8 mouse cellular contexts compared by ENCODE assay signal in the genomic region with DNA sequence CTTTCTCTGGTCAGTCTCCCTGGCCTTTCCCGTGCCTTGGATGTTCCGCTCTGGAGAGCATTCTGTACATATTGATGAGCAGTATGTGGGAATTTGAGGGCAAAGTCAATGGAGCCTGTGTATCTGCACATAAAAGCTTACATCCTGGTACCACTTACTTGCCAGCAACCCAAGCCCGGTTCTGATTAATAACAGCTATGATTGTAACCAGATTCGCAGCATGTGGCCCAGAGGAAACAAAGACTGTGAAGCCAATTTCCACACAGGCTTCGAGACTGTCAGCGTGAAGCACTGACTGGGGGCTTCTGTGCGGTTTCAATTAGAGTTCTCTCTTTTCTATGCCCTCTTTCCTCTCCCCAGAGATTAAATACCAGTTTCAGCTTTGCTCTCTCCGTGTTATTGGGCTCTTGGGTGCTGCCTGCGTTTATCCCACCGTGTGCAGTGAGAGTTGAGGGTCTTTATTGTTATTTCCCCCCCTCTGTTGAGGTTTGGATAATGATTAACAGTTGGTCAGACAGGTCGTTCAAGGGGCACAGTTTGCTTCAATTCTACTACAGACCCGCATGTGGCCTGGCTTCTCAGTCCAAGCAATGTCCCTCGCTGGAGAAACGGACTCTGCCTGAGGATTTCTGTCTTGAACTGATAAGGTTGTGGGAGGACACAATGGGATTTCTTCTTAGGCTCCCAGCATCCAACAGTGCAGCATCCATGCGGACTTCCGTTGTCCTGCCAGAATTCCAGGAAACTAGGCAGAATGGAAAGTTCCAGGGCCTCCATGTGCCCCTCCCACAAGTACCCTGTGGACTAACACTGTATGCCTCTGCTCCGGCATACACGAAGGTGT.
DNase-seq lines count a peak whose midpoint lies in the region; ATAC-seq and TF ChIP-seq lines count a peak whose summit lies in the region.
"Had no signal": no experiment of that assay in that cellular context is flagged by ENCODE, and none has a peak within 500 bp of the region (broad histone marks: within the 10 kb centered on the region; RNA-seq: fewer than 3 reads in every experiment).

No protein-coding gene starts in this region.

- DNase-seq in layer of hippocampus, adult 2 months (ENCODE audit: low spot score in 2 of 2) = peak; percentile 50 to 54
- peak; percentile 40 for DNase-seq in neural tube, embryonic 11.5 days (ENCODE audit: low spot score)
- no peak for DNase-seq in right cerebral cortex, adult 18-20 months
- DNase-seq in c-Kit-positive CD71-positive TER-119-positive erythroid progenitor cells, embryonic 14.5 days (ENCODE audit: low spot score) = no peak
- DNase-seq in thymus, postnatal 25 days = no peak

- 16% methylated on average over 18 of the region's 18 CpGs for WGBS in embryonic facial prominence, embryonic 12.5 days
- WGBS in hindbrain, embryonic 12.5 days = 35% methylated on average over 18 of the region's 18 CpGs
- 25% methylated on average over 18 of the region's 18 CpGs for WGBS in neural tube, embryonic 11.5 days

- no peak for TF ChIP-seq CTCF in layer of hippocampus, adult 2 months (conservative IDR thresholded peaks at IDR 0.05)

- H3K4me2 ChIP-seq in embryonic facial prominence, embryonic 12.5 days (replicated peaks) = peak overlapping the region; percentile 41
- peak overlapping the region; percentile 22; the same call in 1 of the 2 replicates for H3K4me2 ChIP-seq in hindbrain, embryonic 12.5 days (replicated peaks)
- H3K4me2 ChIP-seq in neural tube, embryonic 11.5 days (ENCODE audit: low read depth) = no peak overlapping the region

- no peaks in the 10 kb centered on the region for H3K27me3 ChIP-seq in embryonic facial prominence, embryonic 12.5 days
- no peaks in the 10 kb centered on the region for H3K27me3 ChIP-seq in hindbrain, embryonic 12.5 days
- no peaks in the 10 kb centered on the region for H3K27me3 ChIP-seq in neural tube, embryonic 11.5 days (ENCODE audit: control insufficient read depth, insufficient read depth, low read length)

- no peaks in the 10 kb centered on the region for H3K9me3 ChIP-seq in embryonic facial prominence, embryonic 12.5 days
- no peaks in the 10 kb centered on the region for H3K9me3 ChIP-seq in hindbrain, embryonic 12.5 days (replicated peaks)
- H3K9me3 ChIP-seq in neural tube, embryonic 11.5 days (ENCODE audit: control insufficient read depth, low read length) = no peaks in the 10 kb centered on the region

- H3K4me3 ChIP-seq in embryonic facial prominence, embryonic 12.5 days = no peak overlapping the region
- H3K4me3 ChIP-seq in hindbrain, embryonic 12.5 days = no peak overlapping the region
- no peak overlapping the region for H3K4me3 ChIP-seq in layer of hippocampus, adult 2 months
- H3K4me3 ChIP-seq in neural tube, embryonic 11.5 days (ENCODE audit: low read depth, low read length) = no peak overlapping the region

- H3K4me1 ChIP-seq in embryonic facial prominence, embryonic 12.5 days = peaks cover 14% of the 10 kb centered on the region; the same call in 1 of the 2 replicates
- H3K4me1 ChIP-seq in hindbrain, embryonic 12.5 days = peaks cover 12% of the 10 kb centered on the region
- H3K4me1 ChIP-seq in neural tube, embryonic 11.5 days (ENCODE audit: control insufficient read depth, insufficient read depth, low read length) = no peaks in the 10 kb centered on the region

- no peak overlapping the region for H3K9ac ChIP-seq in embryonic facial prominence, embryonic 12.5 days
- no peak overlapping the region for H3K9ac ChIP-seq in hindbrain, embryonic 12.5 days
- H3K9ac ChIP-seq in neural tube, embryonic 11.5 days (ENCODE audit: low read length) = no peak overlapping the region

- H3K36me3 ChIP-seq in embryonic facial prominence, embryonic 12.5 days = no peaks in the 10 kb centered on the region
- H3K36me3 ChIP-seq in hindbrain, embryonic 12.5 days = no peaks in the 10 kb centered on the region
- H3K36me3 ChIP-seq in neural tube, embryonic 11.5 days (ENCODE audit: control insufficient read depth, insufficient read depth, low read length) = no peaks in the 10 kb centered on the region

- ATAC-seq in embryonic facial prominence, embryonic 12.5 days (ENCODE audit: insufficient number of reproducible peaks, insufficient read depth, low FRiP score, low TSS enrichment) = peak; percentile 35; the same call in 1 of the 2 replicates
- peak; percentile 54 for ATAC-seq in hindbrain, embryonic 12.5 days (ENCODE audit: low FRiP score)
- peak; percentile 51; the same call in 1 of the 2 replicates for ATAC-seq in neural tube, embryonic 11.5 days (ENCODE audit: insufficient read depth, low FRiP score, low TSS enrichment)

- peak overlapping the region; percentile 51 for H3K27ac ChIP-seq in embryonic facial prominence, embryonic 12.5 days
- peak overlapping the region; percentile 19; the same call in 1 of the 2 replicates for H3K27ac ChIP-seq in hindbrain, embryonic 12.5 days
- H3K27ac ChIP-seq in layer of hippocampus, adult 2 months = peak overlapping the region; percentile 83
- H3K27ac ChIP-seq in neural tube, embryonic 11.5 days (ENCODE audit: low read depth, low read length) = no peak overlapping the region
- H3K27ac ChIP-seq: stomach, postnatal 0 days had no signal

Comparison
In these comparisons a context has a peak if more than half of its experiments do, and no peak if none do; other contexts are left out.
1. DNase-seq: peak in layer of hippocampus, adult 2 months (2 of 2) and neural tube, embryonic 11.5 days (single experiment); none in right cerebral cortex, adult 18-20 months (single experiment), c-Kit-positive CD71-positive TER-119-positive erythroid progenitor cells, embryonic 14.5 days (single experiment) and thymus, postnatal 25 days (single experiment).
2. Peak in every context shown above with its lines, with median percentiles within 50 percentile points of each other: ATAC-seq.